Mouse (Mus musculus) intestine, embryonic 16.5 days (tissue): ENCODE measurements around the gene Pan3. TPM values are rescaled to one million over a fixed set of nuclear protein-coding genes. Genes with fewer than 3 reads are reported as not detected.

ENCODE experiments used
- ATAC-seq: fragments of 200-750 bp; cut with Nextera tagmentation; 2 replicates; pipeline ENCODE4 v1.8.0; 2017; ENCODE audit warnings: moderate TSS enrichment, moderate library complexity
- H3K27ac ChIP-seq: fragments of 300-500 bp; sonication (generic); 2 replicates; pipeline ENCODE4 v1.5.1; 2014; ENCODE audit warnings: mild to moderate bottlenecking, low read length
- H3K27me3 ChIP-seq: fragments of 300-500 bp; sonication (generic); replicated peaks from 2 replicates; pipeline ENCODE4 v1.6.1; 2014; ENCODE audit warnings: low read length, control low read depth, mixed read lengths; ENCODE audit not compliant: control insufficient read depth, insufficient read depth
- H3K36me3 ChIP-seq: fragments of 300-500 bp; sonication (generic); 2 replicates; pipeline ENCODE4 v1.6.1; 2014; ENCODE audit warnings: low read length, control low read depth; ENCODE audit not compliant: control insufficient read depth, insufficient read depth
- H3K4me1 ChIP-seq: fragments of 300-500 bp; sonication (generic); 2 replicates; pipeline ENCODE4 v1.6.1; 2014; ENCODE audit warnings: low read length, control low read depth, mixed read lengths; ENCODE audit not compliant: control insufficient read depth, insufficient read depth
- H3K4me2 ChIP-seq: fragments of 300-500 bp; sonication (generic); 2 replicates; pipeline ENCODE4 v1.6.1; 2014; ENCODE audit warnings: low read depth, low read length, control low read depth
- H3K4me3 ChIP-seq: fragments of 300-500 bp; sonication (generic); 2 replicates; pipeline ENCODE4 v1.5.1; 2014; ENCODE audit warnings: mild to moderate bottlenecking, low read length
- H3K9ac ChIP-seq: fragments of 300-500 bp; sonication (generic); 2 replicates; pipeline ENCODE4 v1.6.1; 2014; ENCODE audit warnings: low read depth, low read length
- H3K9me3 ChIP-seq: fragments of 300-500 bp; sonication (generic); 2 replicates; pipeline ENCODE4 v1.6.1; 2016; ENCODE audit warnings: low read length, control low read depth; ENCODE audit not compliant: control insufficient read depth
- WGBS: fragments of 180-500 bp; shearing (Covaris S2); extraction: QIAGEN DNeasy Blood & Tissue Kit; methylation state at CpG from one replicate; pipeline ENCODE4 v1.1.7; 2014; 5-methylcytosine and 5-hydroxymethylcytosine counted together
- polyA plus RNA-seq: library from polyadenylated mRNA; unstranded; fragments of >200 nt; fragmentation: Nextera tagmentation; extraction: Ambion mirVana; gene quantifications from 2 replicates; pipeline ENCODE4 v1.2.1, GENCODE M21; 2015

The Pan3 gene
- polyA plus RNA-seq, 1 experiment from 2014 or later = 40.4 TPM

GRCm38 (mm10) chr5:147492511-147492910 is 62.5 kb downstream of the Pan3 start:
- Histone ChIP-seq H3K27me3 (no peaks in the 10 kb centered on the region), H3K9me3 (no peaks in the 10 kb centered on the region), H3K9ac (no peak overlapping the region), H3K36me3 (no peaks in the 10 kb centered on the region), H3K4me1 (no peaks in the 10 kb centered on the region), H3K4me3 (no peak overlapping the region), H3K27ac (no peak overlapping the region), H3K4me2 (no peak overlapping the region)
- 79% methylated on average over 3 of the region's 3 CpGs for WGBS
- ATAC-seq = no peak

DNA sequence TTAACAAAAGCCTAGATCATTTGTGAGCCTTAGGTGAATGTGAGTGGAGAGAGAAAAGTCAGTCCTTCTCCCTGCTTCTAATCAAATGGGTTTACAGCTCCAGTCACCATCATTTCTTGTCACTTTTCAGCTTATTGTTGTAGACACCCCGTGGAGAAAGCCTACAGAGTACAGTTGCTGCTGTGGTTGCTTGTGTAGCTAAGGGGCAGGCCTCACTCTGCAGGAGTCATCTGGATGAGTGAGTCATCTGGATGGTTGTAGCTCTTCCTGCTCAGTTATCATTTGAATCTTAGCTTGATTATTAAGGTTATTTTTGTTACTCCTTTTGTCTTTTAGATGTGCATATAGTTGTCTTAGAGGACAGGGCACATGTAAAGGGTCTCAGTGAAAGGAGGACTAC is 63.2 kb downstream of the Pan3 start:
- H3K27me3 ChIP-seq = no peaks in the 10 kb centered on the region
- H3K4me1 ChIP-seq = no peaks in the 10 kb centered on the region
- H3K27ac ChIP-seq = no peak overlapping the region
- H3K9me3 ChIP-seq = no peaks in the 10 kb centered on the region
- no peak overlapping the region for H3K4me3 ChIP-seq
- no peaks in the 10 kb centered on the region for H3K36me3 ChIP-seq
- ATAC-seq = no peak
- H3K4me2 ChIP-seq = no peak overlapping the region
- WGBS = 72% methylated on average over 1 of the region's 1 CpGs
- no peak overlapping the region for H3K9ac ChIP-seq

GRCm38 (mm10) chr5:147493685-147494084 is 63.7 kb downstream of the Pan3 start:
- 84% methylated on average over 8 of the region's 8 CpGs for WGBS
- Histone ChIP-seq H3K9ac (no peak overlapping the region), H3K27ac (no peak overlapping the region), H3K27me3 (no peaks in the 10 kb centered on the region), H3K4me1 (no peaks in the 10 kb centered on the region), H3K9me3 (no peaks in the 10 kb centered on the region), H3K4me3 (no peak overlapping the region), H3K4me2 (no peak overlapping the region), H3K36me3 (no peaks in the 10 kb centered on the region)
- ATAC-seq = no peak

- no peak for ATAC-seq
- H3K36me3 ChIP-seq = no peaks in the 10 kb centered on the region
- no peaks in the 10 kb centered on the region for H3K9me3 ChIP-seq
- H3K27me3 ChIP-seq = no peaks in the 10 kb centered on the region
- H3K4me2 ChIP-seq = no peak overlapping the region
- H3K4me3 ChIP-seq = no peak overlapping the region
- no peaks in the 10 kb centered on the region for H3K4me1 ChIP-seq
- H3K9ac ChIP-seq = no peak overlapping the region
- 89% methylated on average over 4 of the region's 4 CpGs for WGBS
- H3K27ac ChIP-seq = no peak overlapping the region
Observed at GRCm38 (mm10) chr5:147494388-147494787, 64.4 kb downstream of the Pan3 start.

DNA sequence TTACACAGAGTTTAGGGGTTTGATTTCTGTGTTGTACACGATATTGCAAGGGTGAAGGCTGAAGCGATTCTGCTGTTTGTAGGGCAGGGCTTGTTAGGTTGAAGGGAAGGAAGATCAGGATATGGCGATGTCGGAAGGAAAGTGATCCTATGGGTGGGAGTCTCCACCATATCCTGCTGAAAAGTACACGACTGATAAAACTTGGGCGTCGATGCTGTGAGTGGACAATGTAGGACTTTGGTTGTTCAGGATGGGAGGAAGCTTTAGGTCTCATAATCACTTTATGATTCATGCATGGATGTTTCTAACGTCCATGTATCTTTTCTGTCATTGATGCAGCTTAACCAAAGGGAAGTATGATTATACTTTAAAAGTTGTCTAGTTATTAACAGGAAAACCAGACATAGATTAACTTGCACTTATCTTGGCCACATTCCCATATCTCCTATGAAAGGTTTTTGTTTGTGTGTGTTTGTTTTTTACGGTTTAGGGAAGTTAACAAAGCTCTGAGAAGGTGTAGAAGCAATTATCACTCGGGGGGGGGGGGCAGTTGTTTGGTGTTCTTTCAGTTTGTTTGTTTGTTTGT is 64.9 kb downstream of the Pan3 start:
- Histone ChIP-seq H3K27me3 (no peaks in the 10 kb centered on the region), H3K4me2 (no peak overlapping the region), H3K4me3 (no peak overlapping the region), H3K36me3 (no peaks in the 10 kb centered on the region), H3K9me3 (no peaks in the 10 kb centered on the region), H3K27ac (no peak overlapping the region), H3K4me1 (no peaks in the 10 kb centered on the region), H3K9ac (no peak overlapping the region)
- ATAC-seq = no peak
- WGBS = 83% methylated on average over 10 of the region's 10 CpGs

- H3K9ac ChIP-seq = no peak overlapping the region
- H3K4me1 ChIP-seq = no peaks in the 10 kb centered on the region
- H3K27me3 ChIP-seq = no peaks in the 10 kb centered on the region
- no peak for ATAC-seq
- H3K9me3 ChIP-seq = no peaks in the 10 kb centered on the region
- no peaks in the 10 kb centered on the region for H3K36me3 ChIP-seq
- no peak overlapping the region for H3K27ac ChIP-seq
- 88% methylated on average over 2 of the region's 2 CpGs for WGBS
- no peak overlapping the region for H3K4me2 ChIP-seq
- H3K4me3 ChIP-seq = no peak overlapping the region
Observed at GRCm38 (mm10) chr5:147495961-147496360, 66.0 kb downstream of the Pan3 start.

DNA sequence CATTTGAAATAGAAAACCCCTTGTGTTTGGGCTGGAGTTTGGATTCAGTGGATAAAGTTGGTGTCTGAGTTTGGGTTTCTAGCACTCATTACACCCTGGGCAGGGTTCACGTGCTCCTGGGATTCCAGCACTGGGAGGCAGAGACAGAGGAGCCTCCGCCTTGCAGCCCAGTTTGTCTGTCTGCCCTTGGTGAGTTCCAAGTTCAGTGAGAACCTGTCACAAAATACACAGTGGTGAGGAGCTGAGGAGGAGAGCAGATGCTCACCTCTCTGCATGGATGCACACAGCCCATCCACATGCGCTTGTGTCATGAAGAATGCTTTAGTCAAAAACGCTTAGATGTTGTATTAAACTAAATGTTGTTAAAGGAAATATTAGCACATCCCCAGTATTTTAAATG is 67.0 kb downstream of the Pan3 start:
- no peak for ATAC-seq

GRCm38 (mm10) chr5:147497714-147498113 is 67.8 kb downstream of the Pan3 start:
- 64% methylated on average over 2 of the region's 3 CpGs for WGBS
- ATAC-seq = no peak

More for the DNA sequence above, 67.0 kb downstream of the Pan3 start:
- Histone ChIP-seq H3K4me1 (no peaks in the 10 kb centered on the region), H3K4me2 (no peak overlapping the region), H3K27me3 (no peaks in the 10 kb centered on the region), H3K4me3 (no peak overlapping the region), H3K27ac (no peak overlapping the region), H3K9ac (no peak overlapping the region), H3K36me3 (no peaks in the 10 kb centered on the region), H3K9me3 (no peaks in the 10 kb centered on the region)
- WGBS = 81% methylated on average over 4 of the region's 4 CpGs

DNA sequence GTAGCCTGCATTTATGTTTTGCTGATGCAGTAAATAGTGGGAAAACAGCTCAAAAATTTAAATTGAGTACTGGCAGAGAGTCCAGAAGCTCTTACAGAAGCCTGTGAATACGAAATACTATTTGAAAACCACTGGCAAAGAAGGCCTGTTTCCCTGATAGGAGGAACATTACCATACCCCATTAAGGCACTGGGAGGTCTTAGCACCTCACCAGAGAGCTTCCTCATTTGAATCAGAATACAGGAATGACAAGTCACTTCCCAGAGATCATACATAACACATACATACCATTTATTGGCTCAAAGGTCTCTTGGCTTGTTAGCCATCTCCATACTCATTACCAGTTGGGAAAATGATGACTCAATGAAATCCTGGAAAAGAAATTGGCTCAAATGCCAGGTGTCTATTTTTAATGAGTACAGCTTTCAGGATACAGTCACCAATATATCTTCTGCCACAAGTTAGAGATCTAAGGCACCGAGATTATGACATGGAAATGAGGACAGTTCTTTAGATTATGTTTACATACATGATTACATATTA is 71.6 kb downstream of the Pan3 start:
- no peak overlapping the region for H3K4me3 ChIP-seq
- H3K4me1 ChIP-seq = no peaks in the 10 kb centered on the region
- no peak overlapping the region for H3K4me2 ChIP-seq
- WGBS = 76% methylated on average over 2 of the region's 2 CpGs
- no peak overlapping the region for H3K27ac ChIP-seq
- H3K36me3 ChIP-seq = no peaks in the 10 kb centered on the region
- ATAC-seq = no peak
- no peak overlapping the region for H3K9ac ChIP-seq
- no peaks in the 10 kb centered on the region for H3K27me3 ChIP-seq
- H3K9me3 ChIP-seq = no peaks in the 10 kb centered on the region

More at GRCm38 (mm10) chr5:147497714-147498113, 67.8 kb downstream of the Pan3 start:
- Histone ChIP-seq H3K9ac (no peak overlapping the region), H3K4me2 (no peak overlapping the region), H3K27ac (no peak overlapping the region), H3K36me3 (no peaks in the 10 kb centered on the region), H3K4me3 (no peak overlapping the region), H3K9me3 (no peaks in the 10 kb centered on the region), H3K27me3 (no peaks in the 10 kb centered on the region), H3K4me1 (no peaks in the 10 kb centered on the region)

DNA sequence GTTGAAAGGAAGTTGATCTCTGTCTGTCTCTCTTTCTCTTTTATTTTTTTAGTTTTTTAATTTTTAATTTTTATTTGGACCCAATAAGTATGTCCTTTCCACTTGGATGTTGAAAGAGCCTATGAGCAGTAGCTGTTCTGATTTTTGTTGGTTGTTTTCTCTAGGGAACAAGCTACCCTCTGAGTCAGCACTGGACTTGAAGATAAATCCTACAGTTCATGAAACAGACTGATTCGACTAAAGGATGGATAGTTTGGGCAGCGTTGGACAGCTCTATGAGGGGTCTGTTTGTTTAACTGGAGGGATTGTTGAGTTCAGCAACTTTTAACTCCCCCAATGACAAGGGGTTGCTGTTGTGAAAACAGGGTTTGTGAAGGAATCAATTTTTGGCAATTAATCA is 73.0 kb downstream of the Pan3 start:
- no peak overlapping the region for H3K4me2 ChIP-seq
- H3K4me3 ChIP-seq = no peak overlapping the region
- H3K4me1 ChIP-seq = 0 out of 2 replicates have a peak, but pooled peaks cover under 1% of the 10 kb centered on the region
- H3K9ac ChIP-seq = no peak overlapping the region
- ATAC-seq = no peak
- H3K9me3 ChIP-seq = no peaks in the 10 kb centered on the region
- H3K36me3 ChIP-seq = no peaks in the 10 kb centered on the region
- no peak overlapping the region for H3K27ac ChIP-seq
- WGBS = 68% methylated on average over 2 of the region's 2 CpGs
- H3K27me3 ChIP-seq = no peaks in the 10 kb centered on the region
